Mouse (Mus musculus) hindlimb bud, embryonic 11.5 days (tissue): ENCODE data around the gene Mtch1.

Experiments used
- DNase-seq: peaks from one replicate; pipeline ENCODE4 v3.0.0-alpha.2; 2012; ENCODE audit warnings: low read depth, low spot score; ENCODE audit errors: extremely low spot score

Mtch1 gene

DNA sequence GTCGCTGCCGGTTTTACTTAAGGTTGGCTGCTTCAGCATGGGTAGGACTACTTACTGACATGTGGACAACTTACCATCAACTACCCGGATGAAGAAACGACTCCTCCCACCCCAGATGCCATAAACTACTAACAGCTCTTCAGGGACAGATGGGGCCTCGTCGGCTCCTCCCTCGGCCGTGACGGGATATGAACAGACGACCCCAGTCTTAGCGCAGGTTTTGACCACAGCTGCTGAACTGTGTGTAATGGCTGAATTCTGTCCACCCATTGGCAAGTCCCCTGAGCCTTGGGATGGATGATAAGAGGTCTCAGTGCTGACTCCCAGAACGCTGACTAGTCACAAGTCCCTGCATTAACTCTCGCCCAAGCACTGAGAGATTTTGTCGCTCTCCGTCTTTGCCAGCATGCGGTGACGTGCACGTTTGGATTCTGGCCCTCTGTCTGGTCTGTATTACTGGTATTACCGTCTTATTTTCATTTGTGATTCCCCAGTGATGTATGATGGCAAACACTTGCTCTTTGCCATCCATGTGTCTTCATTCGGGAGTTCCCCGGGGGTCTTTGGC is 37.6 kb downstream of the Mtch1 start:
- no peak for DNase-seq

DNA sequence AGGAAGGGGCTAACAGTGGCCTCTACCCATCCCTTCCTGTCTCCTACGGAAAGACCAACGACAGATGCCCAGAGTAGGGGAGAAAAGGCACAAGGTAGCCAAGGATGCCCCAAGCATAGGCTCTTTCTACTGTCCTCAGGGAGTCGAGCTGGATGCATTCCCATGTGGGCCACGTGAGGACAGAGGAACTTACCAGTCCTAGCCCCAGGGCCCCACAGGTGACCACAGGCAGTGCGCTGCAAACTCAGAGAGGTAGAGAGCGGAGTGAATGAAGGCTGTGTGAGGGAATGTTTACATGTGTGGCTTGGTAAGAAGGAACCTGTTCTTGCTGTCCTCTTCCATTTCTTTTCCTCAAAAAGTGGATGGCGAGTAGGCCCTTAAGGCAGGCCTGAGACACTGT is 41.9 kb downstream of the Mtch1 start:
- DNase-seq, result no peak

DNA sequence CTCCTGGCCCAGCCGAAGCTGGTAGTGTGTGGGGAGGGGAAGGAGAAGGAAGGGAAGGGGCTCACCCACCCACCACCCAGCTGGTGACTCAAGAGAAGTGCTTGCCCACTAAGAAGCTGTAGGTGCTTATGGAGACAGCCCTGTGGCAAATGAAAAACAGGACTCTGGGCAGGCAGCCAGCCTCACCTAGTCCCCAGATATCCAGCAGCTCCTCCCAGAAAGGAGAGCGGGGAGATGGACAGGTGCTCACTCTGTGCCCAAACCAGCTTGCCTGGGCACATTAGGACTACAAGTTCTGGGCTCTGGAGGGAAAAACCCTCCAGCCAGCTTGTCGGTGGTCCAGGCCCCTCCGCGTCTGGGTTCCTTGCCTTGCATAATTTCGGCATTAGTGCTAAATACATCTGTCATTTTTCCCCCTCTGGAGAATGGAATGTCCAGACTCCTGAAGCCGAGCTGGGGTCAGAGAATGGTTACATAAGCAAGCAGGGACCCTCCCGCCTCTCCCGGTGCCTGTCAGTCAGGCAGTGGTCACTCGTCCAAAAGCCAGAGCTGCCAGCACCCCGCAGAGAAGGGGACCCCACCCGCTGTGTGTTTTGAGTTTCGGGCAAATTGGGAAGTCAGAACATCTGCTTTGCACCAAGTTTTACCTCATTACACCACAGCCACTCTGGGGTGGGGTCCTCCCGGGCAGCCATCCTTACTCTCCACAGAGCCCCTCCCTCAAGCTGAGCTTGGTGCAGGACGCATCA is 42.5 kb downstream of the Mtch1 start:
- no peak for DNase-seq

DNA sequence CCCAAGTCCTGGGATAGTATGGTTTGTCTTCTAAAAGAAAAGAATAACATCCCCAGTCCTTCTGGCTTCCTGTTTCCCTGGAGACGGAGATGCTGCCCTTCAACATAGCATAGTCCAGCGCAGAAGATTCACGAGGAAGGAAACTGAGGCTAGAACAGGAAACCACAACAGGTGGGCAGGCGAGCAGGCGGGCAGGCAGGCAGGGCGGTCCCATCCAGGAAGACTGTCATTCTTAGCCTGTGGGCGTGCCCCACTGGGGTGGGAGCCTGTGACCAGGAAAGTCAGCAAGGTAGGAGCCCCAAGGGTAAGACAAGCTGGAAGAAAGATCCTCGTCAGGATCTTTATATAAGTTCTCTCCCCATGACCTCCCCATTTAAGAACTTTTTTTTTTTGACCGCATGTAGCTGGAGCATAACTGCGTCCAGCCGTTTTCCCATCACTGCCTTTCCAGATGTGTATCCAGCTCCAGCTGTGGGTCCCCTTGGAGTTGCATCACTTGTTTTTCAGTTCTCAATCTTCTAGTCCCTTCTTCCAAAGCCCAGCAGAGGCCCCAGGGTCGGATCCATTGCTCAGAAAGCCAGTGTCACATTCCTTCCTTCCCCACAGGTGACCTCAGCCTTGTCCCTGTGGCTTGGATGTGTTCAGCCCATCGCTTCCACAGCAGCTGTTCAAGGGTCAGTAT is 43.2 kb downstream of the Mtch1 start:
- no peak for DNase-seq

DNA sequence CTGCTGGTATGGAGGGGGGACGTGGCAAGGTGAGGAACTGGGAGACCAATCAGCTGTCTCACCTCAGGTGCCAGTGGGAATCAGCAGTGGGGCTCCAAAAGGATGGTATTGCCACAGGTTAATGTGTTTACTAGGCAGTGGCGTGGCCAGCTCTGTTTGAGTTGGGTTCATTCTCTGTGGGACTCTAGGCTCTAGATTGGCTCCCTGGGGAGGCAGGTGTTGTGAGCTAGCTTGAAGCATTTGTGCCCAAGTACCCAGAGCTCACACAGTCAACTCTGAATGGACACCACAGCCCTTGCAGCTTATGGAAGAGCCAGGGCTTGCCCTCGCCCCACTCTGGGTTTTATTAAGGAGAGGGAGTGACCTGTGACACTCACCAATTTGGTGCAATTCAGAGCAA is 43.9 kb downstream of the Mtch1 start:
- DNase-seq, result no peak

DNA sequence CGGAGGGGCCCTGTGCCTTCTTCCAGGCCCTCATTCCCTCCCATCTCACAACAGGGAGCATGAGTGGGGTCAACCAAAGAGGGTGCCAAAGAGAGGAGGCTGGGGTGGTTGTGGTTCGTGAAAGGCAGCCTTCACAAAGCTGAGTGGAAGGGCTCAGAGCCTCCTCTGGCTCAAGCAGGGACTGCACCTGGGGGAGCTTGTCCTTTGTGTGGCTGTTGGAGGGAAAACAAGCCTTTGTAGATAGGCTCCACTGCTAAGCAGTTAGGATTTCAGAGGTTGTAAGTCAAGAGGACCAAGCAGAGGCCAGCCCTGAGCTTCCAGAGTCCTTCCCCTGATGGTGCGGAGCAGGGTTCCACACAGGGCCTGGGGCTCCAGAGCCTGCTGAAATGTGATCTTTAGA is 44.6 kb downstream of the Mtch1 start:
- DNase-seq, result no peak

DNA sequence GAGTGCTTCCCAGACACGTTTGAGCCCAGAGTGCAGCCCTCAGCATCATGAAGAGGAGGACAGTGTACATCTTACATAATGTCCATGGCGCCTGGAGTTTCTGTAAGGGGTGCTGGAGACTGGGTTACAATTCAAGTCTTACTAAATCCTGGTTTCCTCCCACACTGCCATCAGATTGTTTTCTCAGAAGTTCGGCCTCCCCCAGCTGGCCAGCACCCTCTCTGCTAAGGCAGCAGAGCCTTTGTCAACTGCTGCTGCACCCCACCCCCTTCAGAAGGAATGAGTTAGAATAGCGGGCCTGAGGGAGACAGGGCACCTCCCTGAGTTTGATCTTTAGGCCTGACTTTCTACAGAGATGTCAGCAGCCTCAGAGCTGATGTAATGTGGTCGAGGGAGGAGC is 45.6 kb downstream of the Mtch1 start:
- no peak for DNase-seq

DNA sequence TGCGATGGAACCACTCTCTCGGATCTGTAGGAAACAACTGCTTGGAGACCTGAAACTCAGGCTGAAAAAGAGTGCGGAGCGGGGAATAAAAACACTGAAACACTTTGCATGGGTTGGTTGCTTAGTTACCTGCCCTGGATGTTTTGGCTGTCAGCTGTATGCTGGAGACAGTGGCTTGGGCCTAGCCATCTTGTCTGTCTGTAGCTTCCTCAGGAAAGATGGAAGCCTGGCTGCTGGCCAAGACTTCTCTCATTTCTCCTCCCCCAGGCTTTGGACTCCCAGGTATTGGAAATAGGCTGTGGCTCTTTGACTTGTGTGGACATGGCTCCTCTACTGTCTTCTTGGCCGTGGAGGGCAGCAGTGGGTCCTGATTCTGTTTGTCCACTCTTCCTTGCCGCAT is 46.3 kb downstream of the Mtch1 start:
- DNase-seq, result no peak

DNA sequence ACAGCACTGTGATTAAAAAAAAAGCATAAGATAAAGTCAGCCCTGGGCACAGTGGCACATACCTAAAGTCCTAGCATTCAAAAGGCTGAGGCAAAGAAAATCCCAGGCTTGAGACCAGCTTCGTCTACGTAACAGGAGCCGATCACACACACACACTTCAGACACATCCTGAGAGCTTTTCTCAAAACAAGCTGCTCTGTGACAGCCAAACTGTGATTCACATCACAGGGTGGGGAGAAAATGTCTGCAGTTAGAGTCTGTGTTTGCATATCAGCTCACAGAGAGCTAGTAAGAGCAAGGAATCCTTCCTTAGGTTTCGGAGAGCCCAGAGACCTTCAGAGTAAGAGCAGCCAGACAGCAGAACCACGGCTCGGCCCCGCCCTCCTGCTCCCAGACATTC is 46.8 kb downstream of the Mtch1 start:
- no peak for DNase-seq

DNA sequence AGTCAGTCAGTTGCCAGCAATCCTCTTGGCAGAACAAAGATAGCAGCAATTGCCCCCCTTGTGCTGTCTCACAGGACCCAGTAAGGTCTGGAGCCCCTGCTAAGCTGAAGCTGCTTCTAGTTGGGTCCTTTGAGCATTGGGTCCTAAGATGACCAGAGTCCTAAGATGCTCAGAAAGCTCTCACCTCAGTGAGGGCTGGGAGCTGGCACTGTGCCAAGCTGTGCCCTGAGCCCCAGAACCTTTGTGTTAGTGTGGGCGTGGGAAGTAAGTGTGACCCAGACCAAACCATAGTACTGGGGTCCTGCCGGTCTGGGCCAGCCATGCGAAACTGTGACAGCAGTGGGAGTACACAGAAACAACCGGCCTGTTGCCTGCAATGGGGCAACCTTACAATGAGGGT is 48.5 kb downstream of the Mtch1 start:
- DNase-seq, result no peak

DNA sequence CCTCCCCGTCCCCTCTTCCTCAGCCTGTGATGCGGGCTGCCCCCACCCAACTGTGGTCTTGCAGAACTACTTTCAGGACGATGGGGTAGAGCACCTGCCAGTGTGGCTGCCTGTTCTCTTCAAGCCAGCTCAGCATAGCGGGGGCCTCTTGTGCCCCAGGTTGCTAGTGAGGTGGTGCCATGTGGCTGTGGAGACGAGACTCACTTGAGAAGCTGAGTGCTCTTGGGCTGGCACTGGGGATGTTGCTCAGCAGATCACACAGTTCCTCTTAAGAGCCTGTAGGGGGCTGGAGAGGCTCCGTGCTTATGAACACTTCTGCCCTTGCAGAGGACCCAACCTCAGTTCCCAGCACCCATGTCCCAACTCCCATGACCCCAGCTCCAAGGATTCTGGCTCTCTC is 49.9 kb downstream of the Mtch1 start:
- DNase-seq, result no peak

DNA sequence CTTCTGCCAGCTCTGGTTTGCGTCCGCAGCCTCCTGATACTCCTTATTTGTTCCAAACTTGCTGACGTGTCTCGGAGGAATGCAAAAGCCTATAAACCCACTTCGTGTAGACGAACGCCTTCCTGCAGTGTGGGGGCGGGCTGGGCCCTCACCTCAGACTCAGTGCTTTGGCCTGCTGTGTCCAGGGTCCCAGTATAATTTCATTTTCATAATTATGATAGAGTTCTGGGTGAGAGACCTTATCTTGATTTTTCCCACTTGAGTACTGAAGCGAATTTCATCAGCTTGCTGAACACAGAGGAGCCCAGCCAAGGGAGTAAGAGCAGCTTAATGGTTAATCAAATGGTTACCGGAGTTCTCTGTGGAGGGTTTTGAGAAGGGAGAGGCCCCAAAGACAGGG is 50.4 kb downstream of the Mtch1 start:
- no peak for DNase-seq

DNA sequence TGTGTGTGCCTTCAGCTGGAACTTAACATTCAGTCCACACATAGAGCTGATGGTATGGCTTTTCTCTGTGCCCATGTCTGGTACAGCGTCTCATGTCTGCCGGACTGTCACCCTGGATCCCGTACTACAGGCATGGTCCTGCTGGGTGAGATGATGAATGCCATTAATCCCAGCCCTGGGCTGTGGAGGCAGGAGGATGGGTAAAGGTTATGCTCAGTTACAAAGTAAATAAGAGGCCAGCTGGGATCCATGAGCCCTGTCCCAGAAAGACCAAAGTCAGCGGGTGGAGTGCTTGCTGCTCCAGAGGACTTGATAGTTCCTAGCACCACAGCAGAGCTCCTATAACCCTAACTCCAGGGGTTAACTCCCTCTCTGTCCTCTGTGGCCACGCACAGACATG is 51.9 kb downstream of the Mtch1 start:
- DNase-seq, result no peak

DNA sequence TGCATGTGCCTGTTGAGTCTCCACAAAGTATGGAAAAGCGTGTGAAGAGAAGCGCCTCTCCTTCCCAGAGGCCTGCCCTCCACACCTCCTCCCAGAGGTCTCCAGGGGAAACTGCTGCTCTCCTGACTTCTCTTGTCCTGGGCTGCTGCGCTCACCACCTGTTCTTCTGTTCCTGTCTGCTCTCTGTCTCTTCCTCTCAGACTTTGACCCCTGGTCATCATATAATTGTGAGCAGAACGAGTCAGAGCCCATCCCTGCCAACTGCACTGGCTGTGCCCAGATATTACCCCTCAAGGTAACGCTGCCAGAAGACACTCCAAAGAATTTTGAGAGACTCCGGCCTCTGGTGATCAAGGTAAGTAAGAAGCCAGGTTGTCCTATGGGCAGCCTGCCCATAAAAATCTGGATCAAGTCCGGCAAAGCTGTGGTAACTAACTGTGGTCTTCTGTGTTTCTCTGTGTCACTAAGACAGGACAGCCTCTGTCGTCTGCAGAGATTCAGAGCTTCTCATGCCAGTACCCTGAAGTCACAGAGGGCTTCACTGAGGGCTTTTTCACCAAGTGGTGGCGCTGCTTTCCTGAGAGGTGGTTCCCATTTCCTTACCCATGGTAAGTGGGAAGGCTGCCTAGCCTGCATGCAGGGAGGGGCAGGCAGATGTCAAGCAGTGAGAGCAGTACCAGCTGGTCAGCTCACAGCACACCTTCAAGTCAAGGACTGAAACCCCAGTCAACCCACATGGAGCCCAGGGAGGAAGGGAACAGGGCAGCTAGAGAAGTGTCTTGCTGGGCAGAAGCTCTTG is 53.7 kb downstream of the Mtch1 start:
- no peak for DNase-seq

DNA sequence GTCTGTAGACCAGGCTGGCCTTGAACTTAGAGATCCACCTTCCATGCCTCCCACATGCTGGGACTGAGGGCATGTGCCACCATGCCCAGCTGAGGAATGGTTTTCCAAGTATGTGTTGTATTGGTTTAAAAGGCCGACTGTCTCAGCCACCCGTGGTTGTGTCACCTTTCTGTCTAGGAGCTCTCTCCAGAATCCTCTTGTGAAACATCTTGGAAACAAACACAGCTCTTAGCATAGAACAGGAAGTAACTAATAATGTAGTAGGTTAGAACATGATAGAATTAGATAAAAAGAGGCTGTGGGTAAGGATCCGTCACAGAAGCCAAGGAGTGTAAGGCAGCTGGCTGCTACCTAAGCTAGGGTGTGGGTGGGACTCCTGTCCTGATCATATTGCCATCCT is 54.7 kb downstream of the Mtch1 start:
- DNase-seq, result no peak

DNA sequence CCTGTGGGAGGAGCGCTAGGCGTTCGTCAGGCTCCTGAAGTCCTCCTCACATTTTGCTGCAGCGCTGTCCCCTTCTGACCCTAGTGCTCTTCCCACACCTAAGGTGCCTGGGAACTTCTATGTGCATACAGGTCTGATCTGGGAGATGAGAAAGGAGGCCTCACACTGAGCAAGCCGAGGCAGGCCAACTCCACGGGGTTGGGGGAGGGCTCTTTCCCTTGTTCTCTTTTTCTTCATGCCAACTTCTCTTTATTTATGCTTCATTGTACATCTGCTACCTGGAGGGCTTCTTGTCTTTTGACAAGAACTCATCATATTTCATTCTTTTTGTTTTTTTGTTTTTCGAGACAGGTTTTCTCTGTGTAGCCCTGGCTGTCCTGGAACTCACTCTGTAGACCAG is 55.9 kb downstream of the Mtch1 start:
- DNase-seq, result no peak

DNA sequence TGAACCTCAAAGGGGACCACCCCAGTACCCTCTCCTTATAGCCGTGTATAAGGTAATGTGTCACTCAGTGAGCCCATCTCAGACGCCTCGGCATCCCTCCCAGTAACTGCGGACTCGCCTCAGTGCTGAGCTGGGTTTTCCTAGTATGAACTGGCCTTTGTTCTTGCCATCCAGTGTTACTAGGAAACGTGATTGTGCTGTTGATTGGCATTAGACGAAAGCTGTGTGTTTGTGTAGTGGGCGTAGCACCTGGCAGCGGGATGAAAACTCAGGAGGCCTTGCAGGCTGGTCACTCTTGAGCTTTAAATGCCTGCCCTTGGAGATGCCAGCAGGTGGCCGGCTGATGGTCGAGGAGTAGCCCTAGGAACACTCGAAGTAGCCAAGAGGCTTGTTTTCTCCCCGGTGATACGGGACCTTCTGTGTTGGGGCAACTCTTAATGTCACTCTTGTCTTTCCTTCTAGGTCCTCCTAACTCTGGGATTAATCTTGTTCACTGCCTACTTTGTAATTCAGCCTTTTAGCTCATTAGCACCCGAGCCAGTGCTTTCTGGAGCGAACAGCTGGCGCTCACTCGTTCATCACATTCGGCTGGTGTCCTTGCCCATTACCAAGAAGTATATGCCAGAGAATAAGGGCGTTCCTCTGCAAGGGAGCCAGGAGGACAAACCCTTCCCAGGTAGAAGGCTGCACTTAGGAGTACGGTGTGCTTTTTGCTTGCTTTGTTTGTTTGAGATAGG is 65.3 kb downstream of the Mtch1 start:
- DNase-seq, result no peak
